Mouse (Mus musculus): Measurements from ENCODE around the gene Pgap2. TPM values are rescaled to one million over a fixed set of nuclear protein-coding genes. Genes with fewer than 3 reads are reported as not detected.

Pgap2 gene
- total and polyA plus RNA-seq, 3 experiments = 19.1 to 61.9 (median 24.1) TPM

DNA sequence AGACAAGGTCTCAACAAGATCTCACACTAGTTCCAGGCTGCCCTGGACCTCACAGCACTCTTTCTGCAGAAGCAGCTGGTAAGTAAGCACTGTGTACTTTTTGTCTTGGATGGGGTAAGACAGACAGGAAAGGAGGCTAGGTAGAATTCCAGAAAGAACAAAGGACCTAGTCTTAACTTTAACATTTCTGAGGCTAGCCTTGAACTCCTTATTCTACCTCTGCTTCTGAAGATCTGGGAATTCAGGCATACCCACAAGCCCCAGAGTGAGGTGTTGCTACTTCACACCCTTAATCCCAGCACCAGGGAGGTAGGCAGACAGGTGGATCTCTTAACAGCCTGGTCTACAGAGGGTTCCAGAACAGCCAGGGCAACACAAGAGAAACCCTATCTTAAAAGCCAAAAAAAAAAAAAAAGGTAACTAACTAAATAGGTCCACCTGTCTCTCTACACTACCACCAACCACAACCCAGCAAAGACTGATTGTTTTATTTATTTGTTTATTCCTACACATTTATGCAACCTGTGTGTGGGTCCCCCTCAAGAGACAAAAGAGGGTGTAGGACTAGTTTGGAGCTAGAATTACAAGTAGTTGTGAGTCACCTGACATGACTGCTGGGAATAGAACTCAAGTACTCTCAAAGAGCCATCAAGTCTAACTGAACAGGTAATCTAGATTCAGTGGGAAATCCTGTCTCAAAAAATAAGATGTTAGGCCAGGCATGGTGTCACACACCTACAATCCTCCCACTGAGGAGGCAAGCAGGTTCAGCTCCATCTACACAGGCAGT is 8.8 kb upstream of the Pgap2 start:
- TF ChIP-seq GATA2 (IDR thresholded peaks at IDR 0.05; ENCODE audit: borderline replicate concordance, low read depth, low read length) (no peak), CTCF (IDR thresholded peaks at IDR 0.05; ENCODE audit: low read depth, low read length) (no peak), TAL1 (conservative IDR thresholded peaks at IDR 0.05; ENCODE audit: low read depth, low read length) (no peak), GATA1 (IDR thresholded peaks at IDR 0.05; ENCODE audit: borderline replicate concordance, low read length) (no peak), POLR2AphosphoS5 (IDR thresholded peaks at IDR 0.05; ENCODE audit: insufficient replicate concordance, low read depth, low read length) (no peak)
- DNase-seq (ENCODE audit: low spot score) = no peak
- peaks cover 29% of the 10 kb centered on the region; the same call in 1 of the 2 replicates for H3K4me1 ChIP-seq (ENCODE audit: insufficient read depth, low read depth, low read length)
- H3K4me3 ChIP-seq (ENCODE audit: low read depth, low read length) = no peak overlapping the region
- no peaks in the 10 kb centered on the region for H3K9me3 ChIP-seq (replicated peaks)
- no peaks in the 10 kb centered on the region for H3K27me3 ChIP-seq (ENCODE audit: insufficient read depth, low read length)
- peaks cover 36% of the 10 kb centered on the region for H3K36me3 ChIP-seq (replicated peaks)
- ATAC-seq (ENCODE audit: extremely low read depth, insufficient number of reproducible peaks, low FRiP score, poor library complexity, severe bottlenecking) = no peak

DNA sequence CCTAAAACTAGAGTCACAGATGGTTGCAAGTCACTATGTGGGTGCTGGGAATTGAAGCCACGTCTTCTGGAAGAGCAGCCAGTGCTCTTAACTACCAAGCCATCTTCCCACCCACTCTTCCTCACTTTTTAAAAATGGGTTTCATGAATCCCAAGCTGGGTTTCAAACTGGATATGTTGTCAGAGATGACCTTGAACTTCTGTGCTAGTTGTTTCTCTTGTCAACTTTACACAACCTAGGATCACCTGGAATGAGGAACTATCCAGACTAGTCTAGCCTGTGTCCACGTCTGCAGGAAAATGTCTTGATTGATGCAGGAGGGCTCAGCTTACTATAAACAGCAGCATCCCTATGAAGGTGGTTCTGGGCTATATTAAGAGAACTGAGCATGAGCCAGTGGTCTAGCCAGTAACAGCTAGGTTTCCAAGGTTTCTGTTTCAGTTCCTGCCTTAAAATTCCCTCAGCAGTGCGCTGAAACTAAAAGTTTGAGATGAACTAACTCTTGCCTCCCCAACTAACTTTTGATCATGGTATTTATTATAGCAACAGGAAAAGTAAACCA is 5.6 kb upstream of the Pgap2 start:
- peaks cover 42% of the 10 kb centered on the region for H3K4me1 ChIP-seq (ENCODE audit: insufficient read depth, low read depth, low read length)
- TF ChIP-seq GATA1 (IDR thresholded peaks at IDR 0.05; ENCODE audit: borderline replicate concordance, low read length) (no peak), POLR2AphosphoS5 (IDR thresholded peaks at IDR 0.05; ENCODE audit: insufficient replicate concordance, low read depth, low read length) (no peak), TAL1 (conservative IDR thresholded peaks at IDR 0.05; ENCODE audit: low read depth, low read length) (no peak), CTCF (IDR thresholded peaks at IDR 0.05; ENCODE audit: low read depth, low read length) (no peak), GATA2 (IDR thresholded peaks at IDR 0.05; ENCODE audit: borderline replicate concordance, low read depth, low read length) (no peak)

DNA sequence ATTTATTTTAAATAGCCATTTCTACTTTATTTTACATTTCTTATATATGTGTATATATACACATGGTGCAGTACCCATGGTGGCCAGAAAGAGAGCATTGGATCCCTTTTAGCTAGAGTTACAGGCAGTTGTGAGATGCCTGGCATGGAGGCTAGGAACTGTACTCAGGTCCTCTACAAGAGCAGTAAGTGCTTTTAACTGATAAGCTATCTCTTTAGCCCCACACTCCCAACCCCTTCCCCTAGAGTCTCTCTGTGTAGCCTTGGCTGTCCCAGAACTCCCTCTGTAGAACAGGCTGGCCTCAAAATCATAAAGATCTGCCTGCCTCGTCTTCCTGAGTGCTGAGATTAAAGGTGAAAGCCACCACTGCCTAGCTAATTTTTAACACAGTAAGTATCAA is 4.4 kb upstream of the Pgap2 start:
- Histone ChIP-seq H3K36me3 (replicated peaks) (peaks cover 37% of the 10 kb centered on the region), H3K4me3 (ENCODE audit: low read depth, low read length) (no peak overlapping the region), H3K9me3 (replicated peaks) (no peaks in the 10 kb centered on the region), H3K27me3 (ENCODE audit: insufficient read depth, low read length) (no peaks in the 10 kb centered on the region), H3K4me1 (ENCODE audit: insufficient read depth, low read depth, low read length) (peaks cover 44% of the 10 kb centered on the region)
- DNase-seq (ENCODE audit: low spot score) (no peak), ATAC-seq (ENCODE audit: extremely low read depth, insufficient number of reproducible peaks, low FRiP score, poor library complexity, severe bottlenecking) (no peak)
- 0 out of 2 replicates have a peak, but pooled peaks have one; percentile 20 for TF ChIP-seq TAL1 (conservative IDR thresholded peaks at IDR 0.05; ENCODE audit: low read depth, low read length)
- no peak for TF ChIP-seq GATA1 (IDR thresholded peaks at IDR 0.05; ENCODE audit: borderline replicate concordance, low read length)

More for the DNA sequence above, 5.6 kb upstream of the Pgap2 start:
- no peak for DNase-seq (ENCODE audit: low spot score)
- no peak for ATAC-seq (ENCODE audit: extremely low read depth, insufficient number of reproducible peaks, low FRiP score, poor library complexity, severe bottlenecking)
- Histone ChIP-seq H3K27me3 (ENCODE audit: insufficient read depth, low read length) (no peaks in the 10 kb centered on the region), H3K36me3 (replicated peaks) (peaks cover 41% of the 10 kb centered on the region), H3K4me3 (ENCODE audit: low read depth, low read length) (no peak overlapping the region), H3K9me3 (replicated peaks) (no peaks in the 10 kb centered on the region)

DNA sequence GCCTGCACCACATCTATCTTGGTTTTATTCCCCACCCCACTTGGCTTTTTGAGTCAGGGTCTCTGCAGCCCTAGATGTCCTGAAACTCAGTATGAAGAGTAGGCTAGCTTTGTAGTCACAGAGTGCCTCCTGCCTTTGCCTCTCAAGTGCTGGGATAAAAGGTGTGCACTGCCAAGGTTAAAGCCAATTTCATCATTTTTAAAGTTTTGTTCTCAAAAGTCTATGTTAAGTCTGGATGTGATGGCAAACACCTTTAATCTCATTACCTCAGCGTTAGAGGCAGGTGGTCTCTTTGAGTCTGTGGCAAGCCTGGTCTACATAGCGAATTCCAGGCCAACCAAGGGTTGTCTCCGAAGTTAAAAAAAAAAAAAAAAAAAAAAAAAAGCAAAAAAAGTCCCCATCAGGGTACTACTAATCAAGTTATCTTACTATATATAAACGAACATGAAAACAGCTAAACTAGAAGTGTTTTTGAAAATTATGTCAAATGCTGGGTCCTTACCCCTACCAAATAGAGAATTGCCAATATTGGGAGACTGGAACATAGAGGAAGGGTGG is 1.1 kb upstream of the Pgap2 start:
- no peak for TF ChIP-seq POLR2AphosphoS5 (IDR thresholded peaks at IDR 0.05; ENCODE audit: insufficient replicate concordance, low read depth, low read length)
- no peak for TF ChIP-seq GATA1 (IDR thresholded peaks at IDR 0.05; ENCODE audit: borderline replicate concordance, low read length)
- TF ChIP-seq TAL1 (conservative IDR thresholded peaks at IDR 0.05; ENCODE audit: low read depth, low read length) = no peak
- no peak for TF ChIP-seq GATA2 (IDR thresholded peaks at IDR 0.05; ENCODE audit: borderline replicate concordance, low read depth, low read length)

DNA sequence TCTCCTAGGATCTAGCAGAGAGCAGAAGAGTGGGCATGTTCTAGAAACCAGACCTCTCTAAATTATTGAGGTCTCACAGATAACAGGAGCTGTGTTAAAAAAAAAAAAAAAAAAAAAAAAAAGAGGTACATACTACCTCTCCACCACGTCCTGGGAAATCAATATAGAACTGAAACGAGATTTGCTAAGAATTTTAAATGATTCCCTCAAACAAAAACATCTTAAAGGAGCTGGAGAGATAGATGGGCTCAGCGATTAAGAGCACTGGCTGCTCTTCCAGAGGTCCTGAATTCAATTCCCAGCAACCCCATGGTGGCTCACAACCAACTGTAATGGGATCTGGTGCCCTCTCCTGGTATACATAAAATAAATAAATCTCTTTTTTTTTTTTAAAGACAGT is 1.1 kb downstream of the Pgap2 start:
- H3K4me3 ChIP-seq (ENCODE audit: low read depth, low read length) = peak overlapping the region; percentile 91
- H3K4me1 ChIP-seq (ENCODE audit: insufficient read depth, low read depth, low read length) = peaks cover 26% of the 10 kb centered on the region
- H3K9me3 ChIP-seq (replicated peaks) = no peaks in the 10 kb centered on the region
- DNase-seq (ENCODE audit: low spot score) (no peak), ATAC-seq (ENCODE audit: extremely low read depth, insufficient number of reproducible peaks, low FRiP score, poor library complexity, severe bottlenecking) (no peak)
- H3K27me3 ChIP-seq (ENCODE audit: insufficient read depth, low read length) = no peaks in the 10 kb centered on the region
- TF ChIP-seq CTCF (IDR thresholded peaks at IDR 0.05; ENCODE audit: low read depth, low read length) (no peak), GATA1 (IDR thresholded peaks at IDR 0.05; ENCODE audit: borderline replicate concordance, low read length) (no peak), GATA2 (IDR thresholded peaks at IDR 0.05; ENCODE audit: borderline replicate concordance, low read depth, low read length) (no peak), TAL1 (conservative IDR thresholded peaks at IDR 0.05; ENCODE audit: low read depth, low read length) (no peak), POLR2AphosphoS5 (IDR thresholded peaks at IDR 0.05; ENCODE audit: insufficient replicate concordance, low read depth, low read length) (no peak)
- H3K36me3 ChIP-seq (replicated peaks) = peaks cover 9% of the 10 kb centered on the region

More for the DNA sequence above, 1.1 kb upstream of the Pgap2 start:
- DNase-seq (ENCODE audit: low spot score) (no peak), ATAC-seq (ENCODE audit: extremely low read depth, insufficient number of reproducible peaks, low FRiP score, poor library complexity, severe bottlenecking) (no peak)
- H3K4me3 ChIP-seq (ENCODE audit: low read depth, low read length) = peak overlapping the region; percentile 91
- no peaks in the 10 kb centered on the region for H3K27me3 ChIP-seq (ENCODE audit: insufficient read depth, low read length)
- peaks cover 23% of the 10 kb centered on the region for H3K36me3 ChIP-seq (replicated peaks)
- no peaks in the 10 kb centered on the region for H3K9me3 ChIP-seq (replicated peaks)
- H3K4me1 ChIP-seq (ENCODE audit: insufficient read depth, low read depth, low read length) = peaks cover 42% of the 10 kb centered on the region

DNA sequence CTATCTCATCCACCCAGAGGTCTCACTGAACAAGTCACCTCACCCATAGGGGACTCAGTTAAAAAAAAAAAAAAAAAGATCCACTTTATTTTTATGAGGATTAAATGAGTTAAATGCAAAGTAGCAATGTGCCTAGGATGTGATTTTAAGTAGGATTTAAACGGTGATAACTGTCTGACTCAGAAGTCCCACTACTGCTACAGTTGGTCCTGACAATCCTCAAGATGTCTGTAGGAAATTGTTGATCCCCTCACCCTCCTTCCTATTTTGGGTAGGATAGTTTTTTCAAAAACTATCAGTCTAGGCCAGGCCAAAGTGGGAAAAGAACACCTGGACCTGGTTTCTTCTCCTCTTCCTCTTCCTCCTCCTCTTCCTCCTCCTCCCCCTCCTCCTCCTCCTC is 11.9 kb downstream of the Pgap2 start:
- no peaks in the 10 kb centered on the region for H3K27me3 ChIP-seq (ENCODE audit: insufficient read depth, low read length)
- H3K36me3 ChIP-seq (replicated peaks) = peaks cover 17% of the 10 kb centered on the region
- TF ChIP-seq GATA1 (IDR thresholded peaks at IDR 0.05; ENCODE audit: borderline replicate concordance, low read length) = no peak
- no peak for TF ChIP-seq CTCF (IDR thresholded peaks at IDR 0.05; ENCODE audit: low read depth, low read length)
- TF ChIP-seq TAL1 (conservative IDR thresholded peaks at IDR 0.05; ENCODE audit: low read depth, low read length) = no peak
- no peak for TF ChIP-seq GATA2 (IDR thresholded peaks at IDR 0.05; ENCODE audit: borderline replicate concordance, low read depth, low read length)
- no peak for TF ChIP-seq POLR2AphosphoS5 (IDR thresholded peaks at IDR 0.05; ENCODE audit: insufficient replicate concordance, low read depth, low read length)
- peaks cover 22% of the 10 kb centered on the region for H3K4me1 ChIP-seq (ENCODE audit: insufficient read depth, low read depth, low read length)
- H3K9me3 ChIP-seq (replicated peaks) = no peaks in the 10 kb centered on the region
- H3K4me3 ChIP-seq (ENCODE audit: low read depth, low read length) = no peak overlapping the region
- ATAC-seq (ENCODE audit: extremely low read depth, insufficient number of reproducible peaks, low FRiP score, poor library complexity, severe bottlenecking) (no peak), DNase-seq (ENCODE audit: low spot score) (no peak)
